Mouse (Mus musculus): ENCODE data around the gene Nfkbil1.

- TF ChIP-seq POLR2A (IDR thresholded peaks at IDR 0.05; ENCODE audit: borderline replicate concordance, low read depth, low read length) (no peak), CTCF (IDR thresholded peaks at IDR 0.05; ENCODE audit: low read depth, low read length) (no peak)
Measured at GRCm38 (mm10) chr17:35278957-35279688, 43.5 kb upstream of the Nfkbil1 start.

Measured in bone marrow macrophage, adult 2 months (primary cell).